Mouse (Mus musculus): ENCODE results near the gene Cabin1.

DNA sequence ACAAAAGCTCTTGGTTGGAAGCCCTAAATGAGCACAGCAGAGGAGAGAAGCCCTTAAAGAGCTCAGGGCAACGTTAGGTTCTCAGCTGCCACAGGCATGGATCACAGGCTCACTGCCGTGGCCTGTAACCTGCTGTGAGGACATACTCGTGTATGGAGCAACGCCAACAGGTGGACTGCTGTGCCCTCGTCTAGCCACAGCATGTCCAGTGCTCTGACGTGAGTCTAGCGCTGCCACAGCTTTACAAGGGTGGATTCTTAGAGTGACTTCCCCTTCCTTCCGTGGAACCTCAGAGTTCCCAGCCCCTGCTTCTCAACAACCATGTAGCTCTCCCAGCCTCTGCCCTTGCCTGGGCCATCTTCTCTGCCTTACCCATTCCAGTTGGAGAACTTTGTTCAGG lies 88.5 kb downstream of the Cabin1 start:
- TF ChIP-seq CTCF (IDR thresholded peaks at IDR 0.05; ENCODE audit: low read depth) (no peak), EP300 (IDR thresholded peaks at IDR 0.05; ENCODE audit: low read depth) (no peak)
